Mouse (Mus musculus) CD4-positive, CD25-positive, alpha-beta regulatory T cell, adult 4 months (primary cell): ENCODE measurements at regions not wholly inside any gene's neighbourhood (a gene's known extent, or its start where the extent isn't known, plus 50 kb on each side); places are given as distances from the start of the nearest gene placed in this dataset.

ENCODE experiments used
- ATAC-seq: one replicate; pipeline ENCODE4 v1.8.0; 2017

DNA sequence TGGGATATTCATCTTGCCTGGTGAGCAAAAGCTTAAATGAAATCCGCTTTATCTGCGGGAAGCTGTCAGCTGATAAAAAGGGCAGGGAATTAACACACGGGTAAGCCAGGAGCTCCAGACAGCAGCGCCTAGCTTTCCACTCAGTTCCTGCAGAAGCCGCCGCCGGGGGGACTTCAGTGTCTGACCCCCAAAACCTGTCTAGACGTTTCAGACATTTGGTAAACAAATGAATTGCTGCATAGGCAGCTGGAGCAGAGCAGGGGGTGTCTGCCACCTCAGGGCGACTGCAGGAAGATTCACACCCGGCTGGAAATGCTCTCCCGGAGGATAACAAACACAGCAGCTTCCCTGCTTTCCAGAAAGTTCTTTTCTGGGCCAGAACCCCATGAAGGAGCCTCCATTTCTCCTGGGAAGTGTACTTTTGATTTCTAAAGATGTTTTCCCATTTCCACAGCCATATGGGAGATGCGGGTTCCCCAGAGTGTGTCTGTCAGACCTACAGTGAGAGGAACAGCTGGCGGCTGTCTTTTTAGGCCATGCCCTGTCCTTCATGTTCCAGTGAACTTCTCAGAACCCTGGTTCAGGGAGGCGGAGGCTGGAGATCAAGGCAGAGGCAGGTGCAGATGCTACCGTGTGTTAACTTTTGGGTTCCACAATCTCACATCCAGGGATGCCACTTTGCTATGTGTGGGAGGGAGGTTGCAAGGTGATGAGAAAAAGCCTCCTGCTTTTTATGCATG lies 58.7 kb upstream of the Pmepa1 start:
- ATAC-seq: no peak

GRCm38 (mm10) chr2:173335859-173336258 lies 59.5 kb upstream of the Pmepa1 start:
- ATAC-seq: no peak

DNA sequence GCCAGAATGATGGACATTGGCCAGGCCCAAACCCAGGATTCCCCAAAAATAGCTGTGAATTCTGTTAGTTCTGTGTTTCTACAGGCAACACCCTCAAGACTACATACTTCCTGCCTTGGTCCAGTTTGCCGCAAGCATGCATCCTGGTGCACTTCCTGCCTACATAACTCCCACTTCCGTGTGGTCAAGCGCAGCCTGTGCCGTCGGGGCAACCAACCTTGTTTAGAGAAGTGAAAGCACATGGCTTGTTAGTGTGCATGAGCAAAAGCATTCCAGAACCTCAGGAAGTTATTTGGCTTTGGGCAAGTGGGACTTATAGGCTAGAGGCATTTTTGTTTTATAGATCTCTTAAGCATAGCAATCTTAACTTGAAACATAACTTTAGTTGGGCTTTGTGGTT lies 61.3 kb upstream of the Pmepa1 start:
- no peak for ATAC-seq

DNA sequence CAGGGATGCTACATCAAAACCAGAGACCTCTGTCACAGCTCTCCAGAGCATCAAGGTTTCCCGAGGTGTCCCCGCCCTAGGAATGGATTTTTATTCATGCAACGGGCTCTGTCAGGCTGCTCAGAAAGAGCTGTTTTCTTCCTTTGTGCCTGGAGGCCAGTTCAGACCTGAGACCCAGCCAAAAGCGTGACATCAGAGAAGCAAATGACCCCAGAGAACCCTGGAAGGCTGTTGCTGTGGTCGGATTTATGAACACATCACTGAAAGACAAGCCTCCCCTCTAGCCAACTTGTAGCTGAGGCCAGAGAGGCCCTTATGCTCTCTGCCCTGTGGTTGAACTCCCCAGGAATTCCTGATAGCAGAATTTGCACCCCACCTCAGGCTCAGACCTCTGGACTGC lies 62.3 kb upstream of the Pmepa1 start:
- ATAC-seq: no peak

GRCm38 (mm10) chr2:173339211-173339610 lies 62.9 kb upstream of the Pmepa1 start:
- ATAC-seq: no peak

- ATAC-seq: no peak
These were observed 63.8 kb upstream of the Pmepa1 start for GRCm38 (mm10) chr2:173340044-173340601.

- no peak for ATAC-seq
These were observed 66.4 kb upstream of the Pmepa1 start for GRCm38 (mm10) chr2:173342605-173343260.

DNA sequence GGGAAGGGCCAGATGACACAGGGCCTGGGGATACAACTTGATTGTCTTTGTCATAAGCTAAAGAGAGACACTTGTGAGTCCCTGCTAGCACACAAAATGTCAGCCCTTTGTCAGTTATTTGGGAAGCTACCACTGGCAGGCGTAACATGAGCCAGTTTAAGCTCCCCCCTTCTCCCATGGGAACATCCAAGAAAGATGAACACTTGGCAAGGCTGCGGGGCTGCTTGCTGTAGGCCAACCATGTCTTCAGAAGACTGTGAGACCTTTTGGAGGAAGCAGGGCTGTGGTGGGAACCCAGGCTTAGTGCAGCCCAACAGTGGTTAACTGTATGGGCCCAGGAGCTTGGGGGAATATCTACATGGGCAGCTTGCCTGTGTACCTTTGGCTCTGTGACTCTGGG lies 67.3 kb upstream of the Pmepa1 start:
- no peak for ATAC-seq

- no peak for ATAC-seq
These were observed 67.9 kb upstream of the Pmepa1 start for GRCm38 (mm10) chr2:173344221-173344620.

DNA sequence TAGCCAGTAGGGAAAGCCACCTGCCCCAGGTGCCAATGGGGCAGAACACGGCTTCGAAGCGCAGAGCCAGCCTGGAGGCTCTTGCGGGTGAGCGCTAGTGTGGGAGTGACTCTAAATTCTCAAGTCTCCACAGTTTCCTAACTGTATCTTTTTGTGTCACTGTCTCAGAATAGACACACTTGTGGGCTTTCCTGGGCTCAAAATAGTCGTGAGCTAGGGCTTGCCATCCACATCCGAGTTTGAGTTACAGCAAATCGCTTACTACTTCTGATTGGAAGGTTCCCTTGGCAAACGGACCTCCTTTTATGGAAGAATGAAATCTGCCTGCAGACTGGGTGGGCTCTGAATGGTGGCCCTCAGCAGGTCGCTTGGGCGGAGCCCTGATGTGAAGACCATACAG lies 71.0 kb upstream of the Pmepa1 start:
- no peak for ATAC-seq

GRCm38 (mm10) chr2:173348757-173349156 lies 72.4 kb upstream of the Pmepa1 start:
- ATAC-seq: peak; percentile 20

DNA sequence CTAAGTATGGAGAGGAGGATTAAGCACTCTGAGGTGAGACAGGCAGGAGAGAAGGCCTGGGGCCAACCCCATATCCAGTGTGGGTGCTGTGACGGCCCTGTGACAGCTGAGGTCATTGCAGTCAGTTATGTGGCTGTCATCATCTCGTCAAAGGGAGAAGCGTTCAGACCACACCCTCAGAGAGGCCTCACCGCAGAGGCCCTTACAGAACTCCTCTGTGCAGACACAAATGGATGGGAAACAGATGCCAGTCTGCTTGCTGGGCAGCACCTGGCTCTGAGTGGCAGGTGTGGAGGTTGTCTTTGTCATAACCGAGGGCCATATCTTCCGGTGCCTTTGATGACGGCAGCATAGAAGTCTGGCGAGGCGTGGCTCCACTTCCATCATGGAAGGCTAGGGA lies 73.2 kb upstream of the Pmepa1 start:
- ATAC-seq: peak; percentile 86

- ATAC-seq: peak; percentile 53
These were observed 73.6 kb upstream of the Pmepa1 start for GRCm38 (mm10) chr2:173349910-173350309.

DNA sequence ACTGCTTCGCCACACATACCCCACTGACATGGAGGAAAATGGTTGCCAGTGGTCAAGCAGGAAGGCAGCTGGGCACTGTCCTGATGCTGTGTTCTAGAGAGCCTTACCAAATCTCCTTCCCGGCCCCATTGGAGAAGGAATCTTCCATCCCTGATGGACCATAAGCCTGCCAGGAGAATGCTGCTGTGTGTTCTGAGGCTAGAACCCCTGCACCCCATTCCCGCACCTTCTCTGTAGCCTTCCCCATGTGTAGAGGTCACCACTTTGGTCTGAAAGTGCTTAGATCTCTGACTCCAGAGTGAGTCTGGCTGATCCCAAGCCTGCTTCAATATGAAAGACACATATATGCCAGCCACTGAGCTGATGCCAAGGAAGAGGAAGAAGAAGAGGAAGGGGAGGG lies 74.1 kb upstream of the Pmepa1 start:
- no peak for ATAC-seq

- no peak for ATAC-seq
These were observed 74.5 kb upstream of the Pmepa1 start for GRCm38 (mm10) chr2:173350831-173351230.

GRCm38 (mm10) chr2:173351831-173352755 lies 75.8 kb upstream of the Pmepa1 start:
- no peak for ATAC-seq

DNA sequence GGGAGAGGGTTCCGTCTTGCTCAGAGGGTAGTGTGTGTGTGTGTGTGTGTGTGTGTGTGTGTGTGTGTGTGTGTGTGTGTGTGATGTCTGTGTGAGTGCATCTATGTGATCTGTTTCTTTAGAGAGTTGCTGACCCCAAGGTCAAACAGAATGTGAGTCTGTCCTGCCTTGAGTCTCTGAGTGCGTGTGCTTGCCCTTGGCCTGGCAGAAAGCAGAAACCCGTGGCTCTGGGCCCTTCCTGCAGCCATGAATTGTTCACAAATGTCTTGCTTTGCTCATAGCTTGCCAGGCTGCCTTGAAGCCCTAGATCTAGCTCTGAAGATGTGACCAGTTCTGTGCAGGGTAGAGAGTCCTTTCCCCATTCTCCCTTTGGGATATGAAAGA lies 76.4 kb upstream of the Pmepa1 start:
- ATAC-seq: no peak

DNA sequence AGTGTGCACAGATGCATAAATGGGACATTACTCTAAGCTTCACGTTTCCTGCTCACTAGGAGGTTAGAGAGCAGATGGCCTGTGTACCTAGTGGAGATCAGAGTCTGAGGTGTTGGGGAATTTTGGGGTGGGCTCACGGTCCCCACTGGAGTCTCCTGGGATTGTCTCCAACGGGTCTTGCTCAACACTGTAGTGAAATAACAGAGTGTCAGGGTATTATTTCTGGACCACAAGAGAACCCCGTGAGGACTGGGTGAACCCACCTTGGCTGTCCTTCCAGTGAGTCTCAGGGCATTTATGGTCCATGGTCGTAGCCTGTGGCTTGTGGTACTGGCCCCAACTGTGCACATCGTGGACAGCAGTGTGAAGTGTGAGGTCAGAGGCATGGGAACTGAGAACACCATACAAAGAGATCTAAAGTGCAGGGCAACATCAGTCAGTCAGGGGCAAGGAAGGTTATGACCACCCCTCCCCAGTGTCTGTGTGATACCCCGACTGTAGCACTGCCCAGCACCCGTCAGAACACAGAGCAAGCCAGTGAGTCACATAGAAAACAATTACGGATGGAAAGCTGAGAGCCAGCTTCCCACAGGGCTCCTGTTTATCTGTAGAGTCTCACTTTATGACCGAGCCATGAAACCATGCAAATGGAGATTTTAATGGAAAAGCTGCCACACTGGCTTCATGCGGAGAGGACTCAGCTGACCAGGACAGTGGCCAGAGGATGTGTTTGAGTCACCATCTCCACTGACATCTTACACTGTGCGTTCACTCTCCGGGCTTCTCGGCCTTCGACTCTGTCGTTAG lies 77.3 kb upstream of the Pmepa1 start:
- ATAC-seq: no peak

GRCm38 (mm10) chr2:173356786-173357185 lies 80.5 kb upstream of the Pmepa1 start:
- no peak for ATAC-seq

GRCm38 (mm10) chr2:173365441-173366166 lies 89.3 kb upstream of the Pmepa1 start:
- no peak for ATAC-seq

GRCm38 (mm10) chr2:173366734-173367133 lies 90.4 kb upstream of the Pmepa1 start:
- no peak for ATAC-seq

GRCm38 (mm10) chr2:173368899-173369298 lies 92.6 kb upstream of the Pmepa1 start:
- no peak for ATAC-seq
